Mouse (Mus musculus): Measurements from ENCODE around the gene Gm20388. TPM values are rescaled to one million over a fixed set of nuclear protein-coding genes. Genes with fewer than 3 reads are reported as not detected.

The Gm20388 gene
- polyA plus RNA-seq, 1 experiment from 2014 or later, result not detected

GRCm38 (mm10) chr8:121599842-121600241 is 1689.2 kb downstream of the Gm20388 start:
- no peaks in the 10 kb centered on the region for H3K4me1 ChIP-seq (ENCODE audit: control insufficient read depth in 2 of 2, insufficient read depth in 2 of 2, low read length in 2 of 2)
- peaks cover 85% of the 10 kb centered on the region for H3K36me3 ChIP-seq (ENCODE audit: control insufficient read depth, insufficient read depth, low read length)
- no peak overlapping the region for H3K4me3 ChIP-seq (ENCODE audit: control insufficient read depth in 1 of 2, insufficient read depth in 1 of 2, low read depth in 1 of 2, low read length in 2 of 2)
- no peak overlapping the region for H3K4me2 ChIP-seq (ENCODE audit: low read length)
- no peak overlapping the region for H3K9ac ChIP-seq (ENCODE audit: low read length)
- no peak overlapping the region for H3K27ac ChIP-seq (replicated peaks in 1 of 2; ENCODE audit: control insufficient read depth in 1 of 2, insufficient read depth in 1 of 2, low read depth in 2 of 2, low read length in 2 of 2)
- WGBS, result 88% methylated on average over 14 of the region's 14 CpGs
- H3K9me3 ChIP-seq (ENCODE audit: control insufficient read depth, low read length), result no peaks in the 10 kb centered on the region
- no peak for ATAC-seq (ENCODE audit: insufficient number of reproducible peaks, insufficient read depth, low FRiP score, low read depth)
- no peaks in the 10 kb centered on the region for H3K27me3 ChIP-seq (ENCODE audit: control insufficient read depth, insufficient read depth, low read length)

- WGBS, result 92% methylated on average over 12 of the region's 12 CpGs
- peaks cover 84% of the 10 kb centered on the region for H3K36me3 ChIP-seq (ENCODE audit: control insufficient read depth, insufficient read depth, low read length)
- H3K9ac ChIP-seq (ENCODE audit: low read length), result no peak overlapping the region
- H3K4me2 ChIP-seq (ENCODE audit: low read length), result no peak overlapping the region
- H3K9me3 ChIP-seq (ENCODE audit: control insufficient read depth, low read length), result no peaks in the 10 kb centered on the region
- H3K27ac ChIP-seq (replicated peaks in 1 of 2; ENCODE audit: control insufficient read depth in 1 of 2, insufficient read depth in 1 of 2, low read depth in 2 of 2, low read length in 2 of 2), result no peak overlapping the region
- H3K4me3 ChIP-seq (ENCODE audit: control insufficient read depth in 1 of 2, insufficient read depth in 1 of 2, low read depth in 1 of 2, low read length in 2 of 2), result no peak overlapping the region
- H3K27me3 ChIP-seq (ENCODE audit: control insufficient read depth, insufficient read depth, low read length), result no peaks in the 10 kb centered on the region
- H3K4me1 ChIP-seq (ENCODE audit: control insufficient read depth in 2 of 2, insufficient read depth in 2 of 2, low read length in 2 of 2), result no peaks in the 10 kb centered on the region
- ATAC-seq (ENCODE audit: insufficient number of reproducible peaks, insufficient read depth, low FRiP score, low read depth), result no peak
Observed at GRCm38 (mm10) chr8:121602411-121602810, 1691.8 kb downstream of the Gm20388 start.

GRCm38 (mm10) chr8:121602860-121603259 is 1692.2 kb downstream of the Gm20388 start:
- 22% methylated on average over 3 of the region's 3 CpGs for WGBS
- Histone ChIP-seq H3K4me3 (ENCODE audit: control insufficient read depth in 1 of 2, insufficient read depth in 1 of 2, low read depth in 1 of 2, low read length in 2 of 2) (no peak overlapping the region), H3K36me3 (ENCODE audit: control insufficient read depth, insufficient read depth, low read length) (peaks cover 84% of the 10 kb centered on the region), H3K27me3 (ENCODE audit: control insufficient read depth, insufficient read depth, low read length) (no peaks in the 10 kb centered on the region), H3K4me2 (ENCODE audit: low read length) (no peak overlapping the region), H3K4me1 (ENCODE audit: control insufficient read depth in 2 of 2, insufficient read depth in 2 of 2, low read length in 2 of 2) (no peaks in the 10 kb centered on the region), H3K27ac (replicated peaks in 1 of 2; ENCODE audit: control insufficient read depth in 1 of 2, insufficient read depth in 1 of 2, low read depth in 2 of 2, low read length in 2 of 2) (no peak overlapping the region), H3K9ac (ENCODE audit: low read length) (no peak overlapping the region), H3K9me3 (ENCODE audit: control insufficient read depth, low read length) (no peaks in the 10 kb centered on the region)
- ATAC-seq (ENCODE audit: insufficient number of reproducible peaks, insufficient read depth, low FRiP score, low read depth), result no peak

- no peak overlapping the region for H3K27ac ChIP-seq (replicated peaks in 1 of 2; ENCODE audit: control insufficient read depth in 1 of 2, insufficient read depth in 1 of 2, low read depth in 2 of 2, low read length in 2 of 2)
- H3K9me3 ChIP-seq (ENCODE audit: control insufficient read depth, low read length), result no peaks in the 10 kb centered on the region
- no peak overlapping the region for H3K4me2 ChIP-seq (ENCODE audit: low read length)
- H3K4me1 ChIP-seq (ENCODE audit: control insufficient read depth in 2 of 2, insufficient read depth in 2 of 2, low read length in 2 of 2), result no peaks in the 10 kb centered on the region
- no peak overlapping the region for H3K4me3 ChIP-seq (ENCODE audit: control insufficient read depth in 1 of 2, insufficient read depth in 1 of 2, low read depth in 1 of 2, low read length in 2 of 2)
- WGBS, result 92% methylated on average over 12 of the region's 12 CpGs
- peaks cover 88% of the 10 kb centered on the region for H3K36me3 ChIP-seq (ENCODE audit: control insufficient read depth, insufficient read depth, low read length)
- H3K9ac ChIP-seq (ENCODE audit: low read length), result no peak overlapping the region
- no peak for ATAC-seq (ENCODE audit: insufficient number of reproducible peaks, insufficient read depth, low FRiP score, low read depth)
- H3K27me3 ChIP-seq (ENCODE audit: control insufficient read depth, insufficient read depth, low read length), result no peaks in the 10 kb centered on the region
Observed at GRCm38 (mm10) chr8:121603801-121604200, 1693.2 kb downstream of the Gm20388 start.

GRCm38 (mm10) chr8:121607661-121608060 is 1697.0 kb downstream of the Gm20388 start:
- Histone ChIP-seq H3K27me3 (ENCODE audit: control insufficient read depth, insufficient read depth, low read length) (no peaks in the 10 kb centered on the region), H3K9me3 (ENCODE audit: control insufficient read depth, low read length) (no peaks in the 10 kb centered on the region), H3K27ac (replicated peaks in 1 of 2; ENCODE audit: control insufficient read depth in 1 of 2, insufficient read depth in 1 of 2, low read depth in 2 of 2, low read length in 2 of 2) (no peak overlapping the region), H3K4me2 (ENCODE audit: low read length) (no peak overlapping the region), H3K4me1 (ENCODE audit: control insufficient read depth in 2 of 2, insufficient read depth in 2 of 2, low read length in 2 of 2) (no peaks in the 10 kb centered on the region), H3K4me3 (ENCODE audit: control insufficient read depth in 1 of 2, insufficient read depth in 1 of 2, low read depth in 1 of 2, low read length in 2 of 2) (no peak overlapping the region), H3K9ac (ENCODE audit: low read length) (no peak overlapping the region), H3K36me3 (ENCODE audit: control insufficient read depth, insufficient read depth, low read length) (peaks cover 71% of the 10 kb centered on the region)
- 81% methylated on average over 5 of the region's 5 CpGs for WGBS
- ATAC-seq (ENCODE audit: insufficient number of reproducible peaks, insufficient read depth, low FRiP score, low read depth), result no peak

- 70% methylated on average over 15 of the region's 15 CpGs for WGBS
- H3K9ac ChIP-seq (ENCODE audit: low read length), result no peak overlapping the region
- peaks cover 61% of the 10 kb centered on the region for H3K36me3 ChIP-seq (ENCODE audit: control insufficient read depth, insufficient read depth, low read length)
- peaks cover 4 to 9% of the 10 kb centered on the region in 2 experiments; a peak in 3 of 4 replicates for H3K4me1 ChIP-seq (ENCODE audit: control insufficient read depth in 2 of 2, insufficient read depth in 2 of 2, low read length in 2 of 2)
- H3K4me3 ChIP-seq (ENCODE audit: control insufficient read depth in 1 of 2, insufficient read depth in 1 of 2, low read depth in 1 of 2, low read length in 2 of 2), result no peak overlapping the region
- H3K27me3 ChIP-seq (ENCODE audit: control insufficient read depth, insufficient read depth, low read length), result no peaks in the 10 kb centered on the region
- no peak overlapping the region for H3K27ac ChIP-seq (replicated peaks in 1 of 2; ENCODE audit: control insufficient read depth in 1 of 2, insufficient read depth in 1 of 2, low read depth in 2 of 2, low read length in 2 of 2)
- no peak overlapping the region for H3K4me2 ChIP-seq (ENCODE audit: low read length)
- no peak for ATAC-seq (ENCODE audit: insufficient number of reproducible peaks, insufficient read depth, low FRiP score, low read depth)
- H3K9me3 ChIP-seq (ENCODE audit: control insufficient read depth, low read length), result no peaks in the 10 kb centered on the region
Observed at GRCm38 (mm10) chr8:121609251-121609650, 1698.6 kb downstream of the Gm20388 start.

GRCm38 (mm10) chr8:121609916-121610315 is 1699.3 kb downstream of the Gm20388 start:
- H3K27ac ChIP-seq (replicated peaks in 1 of 2; ENCODE audit: control insufficient read depth in 1 of 2, insufficient read depth in 1 of 2, low read depth in 2 of 2, low read length in 2 of 2), result no peak overlapping the region
- 83% methylated on average over 11 of the region's 11 CpGs for WGBS
- H3K4me2 ChIP-seq (ENCODE audit: low read length), result no peak overlapping the region
- H3K4me3 ChIP-seq (ENCODE audit: control insufficient read depth in 1 of 2, insufficient read depth in 1 of 2, low read depth in 1 of 2, low read length in 2 of 2), result no peak overlapping the region
- H3K36me3 ChIP-seq (ENCODE audit: control insufficient read depth, insufficient read depth, low read length), result peaks cover 54% of the 10 kb centered on the region
- H3K9ac ChIP-seq (ENCODE audit: low read length), result no peak overlapping the region
- peaks cover 4 to 9% of the 10 kb centered on the region in 2 experiments; a peak in 3 of 4 replicates for H3K4me1 ChIP-seq (ENCODE audit: control insufficient read depth in 2 of 2, insufficient read depth in 2 of 2, low read length in 2 of 2)
- H3K27me3 ChIP-seq (ENCODE audit: control insufficient read depth, insufficient read depth, low read length), result no peaks in the 10 kb centered on the region
- no peak for ATAC-seq (ENCODE audit: insufficient number of reproducible peaks, insufficient read depth, low FRiP score, low read depth)
- no peaks in the 10 kb centered on the region for H3K9me3 ChIP-seq (ENCODE audit: control insufficient read depth, low read length)

- no peak for ATAC-seq (ENCODE audit: insufficient number of reproducible peaks, insufficient read depth, low FRiP score, low read depth)
- no peak overlapping the region for H3K27ac ChIP-seq (replicated peaks in 1 of 2; ENCODE audit: control insufficient read depth in 1 of 2, insufficient read depth in 1 of 2, low read depth in 2 of 2, low read length in 2 of 2)
- H3K27me3 ChIP-seq (ENCODE audit: control insufficient read depth, insufficient read depth, low read length), result no peaks in the 10 kb centered on the region
- H3K36me3 ChIP-seq (ENCODE audit: control insufficient read depth, insufficient read depth, low read length), result peaks cover 47% of the 10 kb centered on the region
- no peak overlapping the region for H3K4me3 ChIP-seq (ENCODE audit: control insufficient read depth in 1 of 2, insufficient read depth in 1 of 2, low read depth in 1 of 2, low read length in 2 of 2)
- H3K4me2 ChIP-seq (ENCODE audit: low read length), result no peak overlapping the region
- H3K9me3 ChIP-seq (ENCODE audit: control insufficient read depth, low read length), result no peaks in the 10 kb centered on the region
- H3K9ac ChIP-seq (ENCODE audit: low read length), result no peak overlapping the region
- peaks cover 8 to 18% of the 10 kb centered on the region in 2 experiments for H3K4me1 ChIP-seq (ENCODE audit: control insufficient read depth in 2 of 2, insufficient read depth in 2 of 2, low read length in 2 of 2)
Observed at GRCm38 (mm10) chr8:121613419-121613818, 1702.8 kb downstream of the Gm20388 start.

Data from heart, embryonic 14.5 days (tissue).